Mouse (Mus musculus): ENCODE measurements around the gene Gm8180. TPM values are rescaled to one million over a fixed set of nuclear protein-coding genes. Genes with fewer than 3 reads are reported as not detected.
"Not testable (repeated sequence)": the region's sequence is repeated elsewhere in the genome, so short reads cannot be mapped to it uniquely, and the experiment has no call there.

The Gm8180 gene
- polyA plus RNA-seq, 1 experiment from 2014 or later, result not detected

DNA sequence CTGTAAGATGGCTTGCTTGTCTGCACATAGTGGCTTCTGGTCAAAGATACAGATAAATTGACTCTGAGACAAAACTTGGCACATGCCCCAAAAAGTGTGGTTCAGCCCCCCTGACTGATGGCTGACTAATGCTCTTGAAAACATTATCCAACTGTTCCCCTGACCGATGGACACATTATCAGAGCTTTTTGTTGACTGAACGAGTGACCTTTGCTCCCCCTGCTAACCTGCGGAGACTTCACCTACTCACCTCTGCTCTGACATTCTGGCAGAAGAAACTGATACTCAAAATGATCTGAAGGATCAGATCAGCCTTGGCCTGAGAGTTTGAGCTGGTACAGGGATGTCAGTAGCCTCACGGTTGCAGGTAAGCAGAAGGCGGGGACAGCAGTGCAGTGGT is 9.3 kb upstream of the Gm8180 start:
- ATAC-seq (replicated peaks; ENCODE audit: extremely low read depth, insufficient read depth, low FRiP score); H3K27me3 ChIP-seq (ENCODE audit: control insufficient read depth, insufficient read depth, low read length); H3K4me2 ChIP-seq (ENCODE audit: low read depth, low read length); H3K27ac ChIP-seq (ENCODE audit: low read length); H3K9me3 ChIP-seq (replicated peaks; ENCODE audit: control insufficient read depth, low read length); H3K4me3 ChIP-seq (ENCODE audit: low read length); H3K9ac ChIP-seq (ENCODE audit: low read length); H3K4me1 ChIP-seq (ENCODE audit: control insufficient read depth, insufficient read depth, low read length); H3K36me3 ChIP-seq (ENCODE audit: control insufficient read depth, insufficient read depth): not testable (repeated sequence)
- whole genome bisulfite sequencing, result 62% methylated on average over 5 of the region's 5 CpGs

GRCm38 (mm10) chr14:43747566-43747965 is 37.0 kb downstream of the Gm8180 start, which contains the start of gene Gm6526:
TSS of gene Gm6526 (plus strand) at chr14:43747866.
- H3K27me3 ChIP-seq (ENCODE audit: control insufficient read depth, insufficient read depth, low read length); H3K9ac ChIP-seq (ENCODE audit: low read length); H3K4me3 ChIP-seq (ENCODE audit: low read length); H3K36me3 ChIP-seq (ENCODE audit: control insufficient read depth, insufficient read depth); H3K9me3 ChIP-seq (replicated peaks; ENCODE audit: control insufficient read depth, low read length); H3K4me1 ChIP-seq (ENCODE audit: control insufficient read depth, insufficient read depth, low read length); H3K4me2 ChIP-seq (ENCODE audit: low read depth, low read length); ATAC-seq (replicated peaks; ENCODE audit: extremely low read depth, insufficient read depth, low FRiP score); H3K27ac ChIP-seq (ENCODE audit: low read length): not testable (repeated sequence)
- 68% methylated on average over 4 of the region's 4 CpGs for WGBS

Other genes starting within 250 kb of the Gm8180 start
- not detected in 2 replicates for gene Gm5799, start 241.2 kb downstream of the Gm8180 start, polyA plus RNA-seq (2015; fragmentation: Nextera tagmentation; extraction: Ambion mirVana)
- gene Gm17654, start 205.6 kb downstream of the Gm8180 start, polyA plus RNA-seq (2015; fragmentation: Nextera tagmentation; extraction: Ambion mirVana), result not detected in 2 replicates
- not detected in 2 replicates for gene Gm10375, start 176.7 kb downstream of the Gm8180 start, polyA plus RNA-seq (2015; fragmentation: Nextera tagmentation; extraction: Ambion mirVana)
- gene Gm8165, start 107.5 kb downstream of the Gm8180 start, polyA plus RNA-seq (2015; fragmentation: Nextera tagmentation; extraction: Ambion mirVana), result not detected in 2 replicates
- gene Gm7324, start 86.9 kb downstream of the Gm8180 start, polyA plus RNA-seq (2015; fragmentation: Nextera tagmentation; extraction: Ambion mirVana), result 0.92 TPM in 1 of 2 replicates, not detected in the other
- gene Gm16506, start 57.3 kb downstream of the Gm8180 start, polyA plus RNA-seq (2015; fragmentation: Nextera tagmentation; extraction: Ambion mirVana), result not detected in 2 replicates
- not detected in 2 replicates for gene Gm6526, start 36.9 kb downstream of the Gm8180 start, polyA plus RNA-seq (2015; fragmentation: Nextera tagmentation; extraction: Ambion mirVana)
- gene Ear1, start 90.8 kb upstream of the Gm8180 start, polyA plus RNA-seq (2015; fragmentation: Nextera tagmentation; extraction: Ambion mirVana), result 0.29 and 0.55 TPM in 2 replicates
- gene Ear10, start 138.8 kb upstream of the Gm8180 start, polyA plus RNA-seq (2015; fragmentation: Nextera tagmentation; extraction: Ambion mirVana), result not detected in 2 replicates
- 24.3 and 26.0 TPM in 2 replicates for gene Gm8113, start 140.6 kb upstream of the Gm8180 start, polyA plus RNA-seq (2015; fragmentation: Nextera tagmentation; extraction: Ambion mirVana)
- gene Ang5, start 172.3 kb upstream of the Gm8180 start, polyA plus RNA-seq (2015; fragmentation: Nextera tagmentation; extraction: Ambion mirVana), result not detected in 2 replicates
- not detected in 2 replicates for gene Ang6, start 217.5 kb upstream of the Gm8180 start, polyA plus RNA-seq (2015; fragmentation: Nextera tagmentation; extraction: Ambion mirVana)